In the genomic region with DNA sequence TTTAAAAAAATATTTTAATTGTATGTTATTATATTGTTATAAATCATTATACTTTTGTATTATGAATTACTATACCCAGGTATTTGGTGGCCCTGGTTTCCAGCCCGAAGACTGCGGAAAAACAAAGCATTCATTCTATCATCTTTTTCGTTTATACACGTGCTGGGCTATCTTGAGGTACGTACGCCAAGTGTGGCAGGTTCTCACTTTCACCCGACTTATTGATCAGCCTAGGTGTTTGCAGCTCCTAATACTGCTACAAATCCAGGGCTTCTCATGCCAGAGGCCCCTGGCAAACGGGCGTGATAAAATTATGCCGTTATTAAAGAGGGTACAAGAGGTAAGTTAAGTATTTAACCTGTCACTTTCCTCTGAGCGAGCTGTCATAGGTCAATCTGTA, we compare ENCODE assay signal across 7 mouse cellular contexts.
DNase-seq lines count a peak whose midpoint lies in the region; ATAC-seq and TF ChIP-seq lines count a peak whose summit lies in the region.

No protein-coding gene starts in this region.

- peak overlapping the region; percentile 68; the same call in 1 of the 2 replicates for H3K27ac ChIP-seq in heart, embryonic 16.5 days (ENCODE audit: low read length)
- H3K27ac ChIP-seq in heart, adult 2 months = no peak overlapping the region
- 0 out of 2 replicates have a peak overlapping the region, but pooled peaks have one; percentile 30 for H3K27ac ChIP-seq in stomach, embryonic 16.5 days (ENCODE audit: low read length)
- H3K27ac ChIP-seq in stomach, postnatal 0 days (replicated peaks) = no peak overlapping the region
- H3K27ac ChIP-seq in limb, embryonic 11.5 days (replicated peaks; ENCODE audit: low read depth, low read length) = peak overlapping the region; percentile 3; the same call in 1 of the 2 replicates
- H3K27ac ChIP-seq in intestine, postnatal 0 days (ENCODE audit: low read depth, low read length) = no peak overlapping the region

- TF ChIP-seq CTCF in heart, adult 2 months (IDR thresholded peaks at IDR 0.05) = no peak
- TF ChIP-seq CTCF in stomach, postnatal 0 days (IDR thresholded peaks at IDR 0.05; ENCODE audit: low read depth) = no peak
- TF ChIP-seq CTCF in intestine, postnatal 0 days (IDR thresholded peaks at IDR 0.05; ENCODE audit: low read depth) = no peak

- no peak for TF ChIP-seq EP300 in heart, adult 2 months (IDR thresholded peaks at IDR 0.05; ENCODE audit: insufficient read depth, low read depth, low read length)
- TF ChIP-seq EP300 in stomach, postnatal 0 days (optimal IDR thresholded peaks at IDR 0.05) = no peak

- H3K79me2 ChIP-seq in heart, adult 2 months (replicated peaks; ENCODE audit: control insufficient read depth, insufficient read depth, low read length) = no peaks in the 10 kb centered on the region

- no peak overlapping the region for H3K4me3 ChIP-seq in heart, embryonic 16.5 days (ENCODE audit: low read length)
- no peak overlapping the region for H3K4me3 ChIP-seq in heart, adult 2 months
- H3K4me3 ChIP-seq in stomach, embryonic 16.5 days (replicated peaks; ENCODE audit: low read length) = no peak overlapping the region
- no peak overlapping the region for H3K4me3 ChIP-seq in stomach, postnatal 0 days (ENCODE audit: low read depth, low read length)
- no peak overlapping the region for H3K4me3 ChIP-seq in limb, embryonic 11.5 days (ENCODE audit: low read depth, low read length)
- no peak overlapping the region for H3K4me3 ChIP-seq in intestine, postnatal 0 days (ENCODE audit: low read depth, low read length)

- DNase-seq in heart, adult 2 months = no peak
- no peak for DNase-seq in stomach, postnatal 0 days (ENCODE audit: low spot score)
- no peak for DNase-seq in limb, embryonic 11.5 days (ENCODE audit: low spot score)
- DNase-seq in right cerebral cortex, adult 2 months (ENCODE audit: low spot score in 2 of 2) = no peak

- no peaks in the 10 kb centered on the region for H3K9me3 ChIP-seq in heart, embryonic 16.5 days (replicated peaks; ENCODE audit: control insufficient read depth, low read length)
- no peaks in the 10 kb centered on the region for H3K9me3 ChIP-seq in stomach, embryonic 16.5 days (replicated peaks; ENCODE audit: control insufficient read depth, low read length)
- no peaks in the 10 kb centered on the region for H3K9me3 ChIP-seq in stomach, postnatal 0 days (ENCODE audit: control insufficient read depth, low read length)
- no peaks in the 10 kb centered on the region for H3K9me3 ChIP-seq in limb, embryonic 11.5 days (ENCODE audit: control insufficient read depth, low read length)
- H3K9me3 ChIP-seq in intestine, postnatal 0 days (ENCODE audit: control insufficient read depth) = no peaks in the 10 kb centered on the region

- intact Hi-C loops in heart, adult 2 months (cut with DNase I) = no loop called here

- H3K36me3 ChIP-seq in heart, embryonic 16.5 days (ENCODE audit: control insufficient read depth, insufficient read depth) = no peaks in the 10 kb centered on the region
- H3K36me3 ChIP-seq in heart, adult 2 months (ENCODE audit: control insufficient read depth, insufficient read depth, low read length) = no peaks in the 10 kb centered on the region
- H3K36me3 ChIP-seq in stomach, embryonic 16.5 days (ENCODE audit: control insufficient read depth, insufficient read depth, low read length) = no peaks in the 10 kb centered on the region
- no peaks in the 10 kb centered on the region for H3K36me3 ChIP-seq in stomach, postnatal 0 days (ENCODE audit: control insufficient read depth, insufficient read depth, low read length)
- no peaks in the 10 kb centered on the region for H3K36me3 ChIP-seq in limb, embryonic 11.5 days (ENCODE audit: control insufficient read depth, insufficient read depth, low read length)
- H3K36me3 ChIP-seq in intestine, postnatal 0 days (ENCODE audit: control insufficient read depth, insufficient read depth) = no peaks in the 10 kb centered on the region

- 82% methylated on average over 11 of the region's 11 CpGs for WGBS in heart, embryonic 16.5 days
- WGBS in heart, adult 2 months = 77% methylated on average over 11 of the region's 11 CpGs
- 70% methylated on average over 11 of the region's 11 CpGs for WGBS in stomach, embryonic 16.5 days
- WGBS in stomach, postnatal 0 days = 67% methylated on average over 11 of the region's 11 CpGs
- 89% methylated on average over 11 of the region's 11 CpGs for WGBS in limb, embryonic 11.5 days
- 63% methylated on average over 11 of the region's 11 CpGs for WGBS in intestine, postnatal 0 days

- no peak for TF ChIP-seq POLR2A in heart, adult 2 months (IDR thresholded peaks at IDR 0.05; ENCODE audit: insufficient read depth, low read depth, low read length)

- ATAC-seq in heart, embryonic 16.5 days (replicated peaks; ENCODE audit: extremely low read depth, insufficient read depth, low FRiP score) = no peak
- no peak for ATAC-seq in stomach, embryonic 16.5 days (ENCODE audit: insufficient read depth, low FRiP score)
- no peak for ATAC-seq in stomach, postnatal 0 days (ENCODE audit: low FRiP score, low TSS enrichment)
- ATAC-seq in limb, embryonic 11.5 days (ENCODE audit: insufficient number of reproducible peaks, low FRiP score, low TSS enrichment, low read depth) = no peak
- ATAC-seq in intestine, postnatal 0 days = no peak

- H3K4me1 ChIP-seq in heart, embryonic 16.5 days (ENCODE audit: control insufficient read depth, insufficient read depth, low read length) = peaks cover 11% of the 10 kb centered on the region
- H3K4me1 ChIP-seq in heart, adult 2 months (ENCODE audit: control insufficient read depth, insufficient read depth, low read length) = no peaks in the 10 kb centered on the region
- peaks cover 8% of the 10 kb centered on the region; the same call in 1 of the 2 replicates for H3K4me1 ChIP-seq in stomach, embryonic 16.5 days (ENCODE audit: control insufficient read depth, insufficient read depth, low read length)
- no peaks in the 10 kb centered on the region; the same call in 1 of the 2 replicates for H3K4me1 ChIP-seq in stomach, postnatal 0 days (replicated peaks; ENCODE audit: control insufficient read depth, insufficient read depth)
- peaks cover 5% of the 10 kb centered on the region; the same call in 1 of the 2 replicates for H3K4me1 ChIP-seq in limb, embryonic 11.5 days (ENCODE audit: control insufficient read depth, insufficient read depth, low read length)
- no peaks in the 10 kb centered on the region for H3K4me1 ChIP-seq in intestine, postnatal 0 days (replicated peaks; ENCODE audit: control insufficient read depth, insufficient read depth, low read length)

- H3K9ac ChIP-seq in heart, embryonic 16.5 days (ENCODE audit: low read length) = no peak overlapping the region
- no peak overlapping the region for H3K9ac ChIP-seq in heart, adult 2 months (ENCODE audit: low read depth, low read length)
- H3K9ac ChIP-seq in stomach, embryonic 16.5 days (ENCODE audit: low read length) = no peak overlapping the region
- no peak overlapping the region for H3K9ac ChIP-seq in stomach, postnatal 0 days (ENCODE audit: low read length)
- no peak overlapping the region for H3K9ac ChIP-seq in limb, embryonic 11.5 days (ENCODE audit: low read length)
- H3K9ac ChIP-seq in intestine, postnatal 0 days (ENCODE audit: low read depth, low read length) = no peak overlapping the region

- no peaks in the 10 kb centered on the region for H3K27me3 ChIP-seq in heart, embryonic 16.5 days (ENCODE audit: control insufficient read depth, insufficient read depth, low read length)
- H3K27me3 ChIP-seq in heart, adult 2 months (ENCODE audit: control insufficient read depth, insufficient read depth, low read length) = no peaks in the 10 kb centered on the region
- no peaks in the 10 kb centered on the region for H3K27me3 ChIP-seq in stomach, embryonic 16.5 days (ENCODE audit: control insufficient read depth, insufficient read depth, low read length)
- no peaks in the 10 kb centered on the region for H3K27me3 ChIP-seq in stomach, postnatal 0 days (ENCODE audit: control insufficient read depth, insufficient read depth, low read length)
- no peaks in the 10 kb centered on the region for H3K27me3 ChIP-seq in limb, embryonic 11.5 days (ENCODE audit: control insufficient read depth, insufficient read depth, low read length)
- no peaks in the 10 kb centered on the region for H3K27me3 ChIP-seq in intestine, postnatal 0 days (replicated peaks; ENCODE audit: control insufficient read depth, insufficient read depth, low read length)

- no peak overlapping the region for H3K4me2 ChIP-seq in heart, embryonic 16.5 days (ENCODE audit: low read depth, low read length)
- H3K4me2 ChIP-seq in stomach, embryonic 16.5 days (ENCODE audit: low read depth, low read length) = no peak overlapping the region
- no peak overlapping the region for H3K4me2 ChIP-seq in stomach, postnatal 0 days (replicated peaks; ENCODE audit: low read depth)
- no peak overlapping the region for H3K4me2 ChIP-seq in limb, embryonic 11.5 days (ENCODE audit: low read depth, severe bottlenecking)
- H3K4me2 ChIP-seq in intestine, postnatal 0 days (replicated peaks; ENCODE audit: low read depth) = no peak overlapping the region

Comparison
In these comparisons a context has a peak if more than half of its experiments do, and no peak if none do; other contexts are left out.
1. H3K27ac ChIP-seq: peak in heart, embryonic 16.5 days (single experiment), stomach, embryonic 16.5 days (single experiment) and limb, embryonic 11.5 days (single experiment); none in heart, adult 2 months (single experiment), stomach, postnatal 0 days (single experiment) and intestine, postnatal 0 days (single experiment).